Mouse (Mus musculus): ENCODE results near the gene Zfp148.

Zfp148 gene

DNA sequence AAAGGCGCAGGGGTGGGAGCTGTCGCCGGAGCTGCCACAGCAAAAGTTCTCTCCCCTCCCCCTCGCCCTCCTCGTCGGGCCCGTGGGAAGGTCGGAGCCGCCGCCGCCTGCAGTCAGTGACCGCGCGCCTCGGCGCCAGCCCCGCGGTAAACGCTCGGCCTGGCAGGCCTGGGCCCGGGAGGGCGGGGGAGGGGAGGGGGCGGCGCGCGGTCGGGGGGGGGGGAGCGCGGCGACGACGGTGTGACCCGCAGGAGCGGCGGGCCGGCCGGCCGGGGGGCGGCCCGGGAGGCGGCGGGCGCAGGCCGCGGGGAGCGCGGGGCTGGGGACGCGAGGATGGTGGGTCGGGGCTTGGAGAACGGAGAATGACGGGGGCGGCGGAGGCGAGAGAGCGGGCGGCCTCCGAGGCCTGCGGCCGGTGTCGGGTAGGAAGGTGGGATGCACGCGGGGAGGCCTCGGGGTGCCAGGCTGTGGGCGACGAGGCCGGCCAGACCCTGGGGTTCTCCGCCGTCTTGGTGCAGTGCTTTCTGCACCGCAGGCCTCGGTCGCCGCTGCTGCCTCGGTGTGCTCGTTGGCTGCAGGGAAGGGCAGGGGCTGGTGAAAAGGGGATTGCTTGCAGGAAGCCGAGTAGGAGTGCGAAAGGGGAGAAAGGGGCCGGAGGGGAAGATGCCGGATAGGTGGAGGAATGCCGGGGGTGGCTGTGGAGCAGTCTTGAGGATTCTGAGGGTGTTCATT is 412 bp downstream of the Zfp148 start:
- intact Hi-C loops (cut with DNase I) = loop anchor here (5.0 kb wide), 1 partner anchor 44 kb away; no protein-coding TSS in a partner anchor

DNA sequence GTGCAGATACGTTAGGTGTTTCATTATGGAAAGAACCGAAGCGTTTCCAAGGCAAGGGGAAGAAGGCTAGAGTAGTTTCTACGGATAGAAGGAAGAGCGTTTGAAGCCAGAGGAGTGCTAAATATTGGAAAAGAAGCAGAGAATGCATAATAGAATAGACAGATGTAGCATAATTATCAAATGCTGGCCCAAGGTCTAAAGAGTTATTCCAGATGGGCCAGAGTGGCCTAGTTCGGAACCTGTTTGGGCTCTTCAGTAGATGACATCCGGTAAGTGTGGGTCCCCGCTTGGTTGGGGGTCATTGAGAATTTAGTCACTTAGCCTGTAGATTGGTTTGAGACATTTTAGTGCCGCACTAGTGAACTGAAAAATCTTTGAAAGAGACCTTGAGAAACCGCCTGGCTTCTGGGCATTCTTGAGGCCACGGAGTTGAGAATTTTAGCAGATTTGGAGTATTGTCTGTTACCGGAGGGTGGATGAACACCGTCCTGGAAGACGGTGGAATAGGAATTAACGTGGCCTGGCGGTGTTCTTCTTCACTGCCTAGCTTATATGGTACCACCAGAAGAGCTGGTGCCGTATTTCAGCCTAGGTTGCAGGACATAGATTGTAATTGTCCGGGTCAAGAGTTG is 1.1 kb downstream of the Zfp148 start:
- intact Hi-C loops (cut with DNase I) = loop anchor here (5.0 kb wide), 1 partner anchor 44 kb away; no protein-coding TSS in a partner anchor

DNA sequence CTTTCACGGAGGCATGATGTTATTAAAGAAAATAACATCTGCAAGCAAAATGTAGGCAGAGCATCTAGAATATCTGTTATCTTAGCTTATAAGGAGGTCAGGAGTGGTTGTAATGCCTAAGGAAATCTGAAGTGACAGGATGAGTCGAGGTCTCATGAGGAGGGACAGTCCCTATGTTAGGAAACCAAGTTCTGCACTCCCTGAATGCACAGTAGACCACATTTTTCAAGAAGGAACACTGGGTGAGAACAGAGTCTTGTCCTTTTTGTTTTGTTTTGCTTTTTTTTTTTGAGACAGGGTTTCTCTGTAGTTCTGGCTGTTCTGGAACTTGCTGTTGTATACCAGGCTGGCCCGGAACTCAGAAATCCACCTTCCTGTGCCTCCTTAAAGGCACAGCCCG is 1.7 kb downstream of the Zfp148 start:
- intact Hi-C loops (cut with DNase I) = loop anchor here (5.0 kb wide), 1 partner anchor 45 kb away; no protein-coding TSS in a partner anchor

DNA sequence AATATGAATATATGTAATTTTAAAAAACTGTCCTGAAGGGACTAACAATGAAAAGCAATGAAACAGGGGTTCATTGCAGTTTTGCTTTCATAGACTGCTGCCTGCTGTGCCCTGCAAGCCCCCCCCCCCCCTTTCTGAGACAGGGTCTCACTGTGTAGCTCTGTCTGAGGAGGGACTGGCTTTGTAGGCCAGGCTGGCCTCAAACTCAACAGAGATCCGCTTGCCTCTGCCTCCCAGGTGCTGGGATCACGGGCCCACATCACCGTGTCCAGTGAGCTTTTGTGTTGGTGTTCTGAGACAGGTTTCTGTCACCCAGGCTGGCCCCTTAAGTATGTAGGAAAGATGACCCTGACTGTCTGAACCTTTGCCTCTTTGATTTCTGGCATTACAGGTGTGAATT is 2.9 kb downstream of the Zfp148 start:
- intact Hi-C loops (cut with DNase I) = loop anchor here (5.0 kb wide), 1 partner anchor 46 kb away; no protein-coding TSS in a partner anchor

DNA sequence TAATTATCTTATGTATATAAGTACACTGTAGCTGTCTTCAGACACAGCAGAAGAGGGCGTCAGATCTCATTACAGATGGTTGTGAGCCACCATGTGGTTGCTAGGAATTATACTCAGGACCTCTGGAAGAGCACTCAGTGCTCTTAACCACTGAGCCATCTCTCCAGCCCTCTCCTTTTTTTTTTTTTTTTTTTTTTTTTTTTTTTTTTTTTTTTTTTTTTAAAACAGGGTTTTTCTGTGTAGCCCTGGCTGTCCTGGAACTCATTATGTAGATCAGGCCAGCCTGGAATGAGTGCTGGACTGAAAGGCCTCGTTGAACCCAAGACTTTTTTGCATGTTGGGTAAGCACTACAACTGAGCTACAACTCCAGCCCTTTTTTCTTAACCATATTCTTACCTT is 3.4 kb downstream of the Zfp148 start:
- intact Hi-C loops (cut with DNase I) = loop anchor here (5.0 kb wide), 1 partner anchor 47 kb away; no protein-coding TSS in a partner anchor

DNA sequence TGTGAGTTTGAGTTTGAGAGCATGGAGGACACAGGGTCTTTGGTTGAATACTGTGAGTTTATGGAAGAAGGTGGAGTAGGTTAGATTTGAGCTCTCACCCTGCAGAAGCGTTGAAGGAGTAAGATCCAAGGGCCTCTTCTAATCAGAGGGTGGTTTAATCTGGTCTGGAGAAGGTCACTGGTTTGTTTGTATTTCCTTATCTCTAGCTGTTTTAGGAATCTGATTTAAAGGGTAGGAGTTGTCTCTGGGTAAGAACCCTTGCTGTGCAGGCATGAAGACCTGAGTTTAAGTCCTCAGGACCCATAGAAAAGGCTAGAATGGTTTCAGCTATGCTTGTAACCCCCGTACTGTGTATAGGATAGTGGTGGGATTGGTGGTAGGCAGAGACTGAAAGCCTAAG is 6.4 kb downstream of the Zfp148 start:
- intact Hi-C loops (cut with DNase I) = no loop called here

DNA sequence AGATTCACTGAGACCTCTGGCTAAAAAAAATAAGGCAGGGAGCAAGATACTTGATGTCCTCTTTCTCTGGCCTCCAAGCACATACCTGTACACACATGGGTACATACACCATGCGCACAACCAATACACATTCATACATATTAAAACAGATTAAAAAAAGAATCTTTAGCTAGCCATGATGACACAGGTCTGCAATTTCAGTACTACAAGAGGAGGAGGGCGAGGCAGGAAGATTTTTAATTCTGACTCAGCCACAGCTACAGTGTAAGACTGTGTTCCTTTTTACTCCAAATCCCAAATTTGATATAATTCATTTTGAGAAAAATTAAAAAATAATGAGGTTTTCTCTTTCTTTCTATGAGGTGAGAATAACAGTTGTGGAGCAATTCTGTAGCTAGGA is 6.8 kb downstream of the Zfp148 start:
- intact Hi-C loops (cut with DNase I) = no loop called here

DNA sequence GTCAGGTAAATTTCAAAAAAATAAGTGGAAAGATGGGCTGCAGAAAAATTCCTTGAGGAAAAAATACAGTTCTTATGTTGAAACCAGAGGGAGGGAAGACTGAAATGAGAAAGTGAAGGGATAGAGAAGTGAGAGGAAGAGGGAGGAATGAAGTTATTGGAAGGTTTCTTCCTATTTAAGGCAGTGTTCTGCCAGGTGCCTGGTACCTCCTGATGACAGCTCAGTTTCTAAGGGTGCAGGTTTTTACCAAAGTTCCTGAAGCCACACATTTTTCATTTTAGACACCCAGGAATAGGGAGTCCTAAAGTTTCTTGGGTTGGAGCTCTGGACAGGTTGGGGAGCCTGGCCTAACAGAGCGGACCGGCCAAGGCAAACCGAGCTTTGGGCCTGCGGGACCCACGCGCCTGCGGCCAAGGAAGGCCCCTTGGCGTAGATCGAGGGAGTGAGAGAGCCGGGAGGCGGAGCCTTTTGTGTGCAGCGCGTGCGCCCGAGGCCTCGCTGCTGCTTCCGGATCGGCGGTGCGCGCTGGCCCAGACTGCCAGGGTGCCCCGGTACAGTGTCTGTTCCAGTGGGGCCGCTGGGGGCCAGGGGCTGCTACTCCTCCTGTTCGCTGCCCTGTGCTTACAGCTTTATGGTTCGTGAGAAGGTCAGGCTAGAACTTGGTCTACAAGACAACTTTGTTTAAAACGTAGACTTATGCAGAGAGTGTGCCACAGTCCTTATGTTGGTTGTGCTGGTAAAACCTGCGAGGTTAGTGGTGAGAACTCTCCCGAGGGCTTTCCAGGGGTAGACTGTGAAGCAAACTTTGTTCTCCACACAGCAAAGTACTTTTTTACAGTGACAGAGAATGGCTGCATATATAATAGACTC is 19.5 kb downstream of the Zfp148 start:
- intact Hi-C loops (cut with DNase I) = no loop called here

DNA sequence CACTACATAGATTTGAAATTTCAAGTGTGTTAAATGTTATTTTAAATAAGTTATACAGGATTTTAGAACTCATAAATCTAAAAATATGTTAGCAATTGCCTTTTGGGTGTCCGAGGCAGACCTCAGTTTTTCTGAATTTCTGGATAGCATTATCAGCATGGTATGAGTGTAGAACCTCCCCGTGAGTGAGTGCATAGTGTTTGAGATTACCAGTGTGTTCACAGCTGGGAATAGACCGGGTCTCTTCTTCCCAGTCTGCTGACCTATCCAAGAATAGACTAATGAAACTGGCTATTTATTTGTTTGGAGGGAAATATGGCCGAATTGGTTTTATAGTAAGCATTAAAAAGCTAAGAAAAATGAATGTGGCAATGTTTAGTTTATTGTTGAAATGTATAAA is 20.3 kb downstream of the Zfp148 start:
- intact Hi-C loops (cut with DNase I) = no loop called here

DNA sequence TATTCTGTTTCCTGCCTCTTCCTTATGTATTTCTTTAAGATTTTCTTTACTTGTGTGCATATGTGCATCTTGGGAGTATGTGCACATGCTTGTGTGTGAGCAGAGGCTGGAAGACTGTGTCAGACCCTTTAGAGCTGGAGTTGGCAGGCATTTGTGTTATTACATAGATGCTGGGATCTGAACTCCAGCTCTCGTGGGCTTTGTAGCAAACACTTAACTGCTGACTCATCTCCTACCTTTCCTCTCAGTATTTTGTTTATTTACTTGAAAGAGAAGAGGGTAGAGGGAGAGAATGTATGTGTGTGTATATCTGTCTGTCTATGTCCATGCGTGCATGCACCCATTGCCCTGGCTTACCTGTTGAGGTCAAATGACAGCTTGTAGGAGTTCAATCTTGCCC is 22.6 kb downstream of the Zfp148 start:
- intact Hi-C loops (cut with DNase I) = no loop called here

DNA sequence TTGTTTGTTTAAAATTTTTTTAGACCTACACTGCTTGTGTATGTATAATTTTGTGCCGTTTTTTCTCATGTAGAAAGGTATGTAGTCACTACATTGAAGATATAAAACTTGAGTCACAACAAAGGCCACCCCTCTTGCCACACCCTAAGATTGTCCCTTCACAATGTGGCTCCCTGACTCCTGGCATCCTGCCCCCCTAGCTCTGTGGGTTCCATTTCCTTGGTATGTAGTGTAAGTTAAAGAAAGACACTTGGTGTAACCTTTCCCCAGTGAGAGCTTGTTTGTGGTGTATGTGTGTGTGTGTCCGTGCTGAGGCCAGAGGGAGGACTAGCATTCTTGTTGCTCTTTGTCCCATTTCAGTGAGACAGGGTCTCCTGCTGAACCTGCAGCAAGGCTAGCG is 23.4 kb downstream of the Zfp148 start:
- intact Hi-C loops (cut with DNase I) = no loop called here

DNA sequence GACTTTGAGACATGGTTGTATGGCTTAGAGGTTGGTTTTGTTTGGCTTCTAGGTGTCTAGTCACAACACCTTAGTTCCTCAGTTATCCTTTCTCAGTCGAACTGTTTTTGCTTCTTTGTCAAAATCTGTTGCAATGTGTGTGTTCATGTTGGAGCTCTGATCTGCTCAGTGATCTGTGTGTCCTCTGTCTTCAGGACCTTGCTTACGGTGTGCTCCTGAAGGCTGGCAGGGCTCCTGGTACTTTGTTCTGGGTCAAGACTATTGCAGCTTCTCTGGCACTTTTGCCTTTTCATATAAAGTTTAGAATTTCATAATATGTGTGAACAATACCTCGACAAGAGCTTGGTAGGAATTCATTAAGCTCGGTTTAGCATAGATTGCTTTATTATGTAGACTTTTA is 24.9 kb downstream of the Zfp148 start:
- intact Hi-C loops (cut with DNase I) = no loop called here

DNA sequence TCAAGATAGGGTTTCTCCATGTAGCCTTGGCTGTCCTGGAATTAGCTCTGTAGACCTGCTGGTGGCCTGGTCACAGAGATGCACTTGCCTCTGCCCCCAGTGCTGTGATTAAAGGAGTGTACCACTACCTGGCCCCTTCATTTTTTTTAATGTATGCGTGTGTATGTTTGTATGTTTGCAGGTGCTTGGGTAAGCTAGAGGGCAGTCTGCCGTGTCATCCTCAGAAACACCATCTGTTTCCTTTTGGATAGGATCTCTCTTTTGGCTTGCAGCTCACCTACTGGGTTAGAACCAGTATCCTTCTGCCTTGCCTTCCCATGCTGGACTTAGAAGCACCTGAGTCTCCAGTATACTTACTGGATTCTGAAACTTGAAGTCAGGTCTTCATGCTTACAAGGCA is 29.5 kb downstream of the Zfp148 start:
- intact Hi-C loops (cut with DNase I) = no loop called here

DNA sequence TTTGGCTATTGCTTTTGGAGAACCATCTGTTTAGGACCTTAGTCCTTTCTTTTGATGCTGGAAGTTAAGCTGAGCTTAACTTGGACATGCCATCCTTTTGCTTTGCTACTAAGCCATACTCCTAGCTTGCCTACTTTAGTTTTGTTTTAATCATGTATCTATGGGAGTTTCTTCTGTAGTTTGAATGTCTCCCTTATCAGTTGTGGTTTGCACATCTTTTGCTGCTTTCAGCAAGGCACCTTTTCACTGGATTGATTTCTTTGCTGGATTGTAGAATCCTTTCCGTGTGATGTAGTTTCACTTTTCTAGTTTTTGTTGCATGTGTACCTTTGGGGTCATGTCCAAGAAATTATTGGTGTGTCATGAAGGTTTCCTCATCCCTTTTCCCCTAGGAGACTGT is 30.0 kb downstream of the Zfp148 start:
- intact Hi-C loops (cut with DNase I) = no loop called here

DNA sequence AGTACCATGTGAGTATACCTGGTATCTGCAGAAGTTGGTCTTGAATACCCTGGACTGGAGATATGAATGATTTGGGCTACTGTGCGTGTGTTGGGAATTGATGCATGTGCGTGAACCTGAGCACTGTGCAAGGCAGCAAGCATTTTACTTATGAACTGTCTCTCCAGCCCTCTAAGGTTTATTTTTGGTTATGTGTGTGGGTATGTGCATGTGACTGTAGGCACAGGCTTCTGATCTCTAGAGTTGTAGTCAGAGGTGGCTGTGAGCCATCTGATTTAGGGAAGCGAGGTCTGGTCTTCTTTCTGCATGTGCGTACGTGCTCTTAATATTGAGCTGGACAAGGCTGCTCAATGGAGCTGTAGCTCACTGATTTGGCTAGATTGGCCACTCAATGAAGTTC is 33.6 kb downstream of the Zfp148 start:
- intact Hi-C loops (cut with DNase I) = no loop called here

DNA sequence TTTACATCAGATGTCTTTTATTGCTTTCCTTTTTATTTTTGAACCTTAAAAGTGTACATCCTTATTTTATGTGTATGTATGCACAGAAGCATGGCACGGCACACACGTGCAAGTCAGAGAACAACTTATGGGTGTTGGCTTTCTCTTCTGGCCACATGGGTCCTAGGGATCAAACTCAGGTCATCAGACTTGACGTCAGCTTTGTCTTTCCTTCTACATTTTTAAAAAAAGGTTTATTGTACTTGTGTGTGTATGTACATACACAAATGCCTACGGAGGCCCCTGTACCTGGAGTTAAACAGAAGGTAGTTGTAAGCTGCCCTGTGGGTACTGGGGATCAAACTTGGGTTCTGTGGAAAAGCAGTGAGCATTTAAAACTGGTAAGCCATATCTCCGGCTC is 35.0 kb downstream of the Zfp148 start:
- intact Hi-C loops (cut with DNase I) = no loop called here

DNA sequence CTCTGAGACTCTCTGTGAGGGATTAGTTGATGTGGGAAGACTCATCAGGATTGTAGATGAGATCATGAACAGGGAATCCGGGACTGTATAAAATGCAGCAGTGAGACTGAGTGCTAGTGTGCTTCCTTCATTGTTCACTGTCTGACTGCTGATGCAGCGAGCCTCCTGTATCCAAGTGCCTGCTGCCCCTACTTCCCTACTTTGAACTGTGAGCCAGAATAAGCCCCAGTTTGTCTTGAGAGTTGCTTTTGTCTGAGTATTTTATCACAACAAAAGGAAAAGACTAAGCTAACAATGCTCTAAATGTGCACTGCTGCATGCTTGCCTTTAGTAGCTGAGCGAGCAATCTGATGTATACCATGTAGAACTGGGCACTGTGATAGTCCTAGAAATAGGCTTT is 47.7 kb downstream of the Zfp148 start:
- intact Hi-C loops (cut with DNase I) = no loop called here

DNA sequence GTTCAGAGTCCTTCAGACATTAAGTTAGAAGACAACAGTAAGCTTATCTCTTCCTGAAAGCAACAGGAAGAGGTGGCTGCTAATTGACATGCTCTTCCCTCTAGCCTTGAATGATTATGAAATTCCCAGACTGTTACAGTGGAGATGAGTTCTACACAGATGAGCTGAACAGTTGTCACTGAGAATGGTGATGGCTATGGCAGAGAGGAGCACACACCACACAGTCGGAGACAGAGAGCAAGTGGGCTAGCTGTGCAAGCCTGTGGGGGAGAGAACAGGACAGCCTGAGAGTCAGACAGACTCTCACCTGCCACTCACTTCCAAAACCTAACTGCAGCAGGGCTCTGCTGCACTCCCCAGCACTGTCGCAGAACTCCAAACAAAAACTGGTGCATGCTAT is 51.0 kb downstream of the Zfp148 start:
- intact Hi-C loops (cut with DNase I) = no loop called here

DNA sequence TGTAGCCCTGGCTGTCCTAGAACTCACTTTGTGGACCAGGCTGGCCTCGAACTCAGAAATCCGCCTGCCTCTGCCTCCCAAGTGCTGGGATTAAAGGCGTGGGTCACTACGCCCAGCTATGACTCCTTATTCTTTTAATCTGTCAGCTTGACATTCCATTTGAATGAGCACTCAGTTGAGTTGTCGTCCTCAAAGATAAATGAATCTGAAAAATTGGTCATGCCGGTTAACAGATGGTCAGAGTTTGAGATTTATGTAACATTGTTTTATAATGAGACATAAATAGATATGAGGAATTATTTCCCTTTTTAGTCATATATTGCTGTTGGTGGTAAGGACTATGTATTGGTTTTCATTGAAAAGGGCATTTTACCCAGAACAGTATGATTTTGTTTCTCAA is 60.4 kb downstream of the Zfp148 start:
- intact Hi-C loops (cut with DNase I) = no loop called here

DNA sequence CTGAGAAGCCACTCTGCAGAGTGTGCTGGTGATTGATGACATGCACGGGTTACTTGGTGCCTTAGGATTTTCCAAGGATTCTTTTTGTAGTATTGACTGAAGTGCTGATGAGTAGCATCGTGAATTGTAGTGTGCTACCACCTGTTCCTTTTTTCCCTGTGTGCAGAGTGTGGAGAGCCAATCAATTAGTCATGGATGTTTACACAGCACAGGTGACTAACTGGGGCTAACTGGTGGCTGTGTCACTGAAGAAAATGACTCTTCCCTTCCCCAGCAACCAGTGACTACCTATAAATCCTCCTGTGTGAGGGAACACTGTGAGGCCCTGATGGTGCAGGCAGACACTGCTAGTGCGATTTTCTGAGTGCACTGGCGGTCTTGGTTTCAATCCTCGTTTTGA is 66.2 kb downstream of the Zfp148 start:
- intact Hi-C loops (cut with DNase I) = no loop called here

DNA sequence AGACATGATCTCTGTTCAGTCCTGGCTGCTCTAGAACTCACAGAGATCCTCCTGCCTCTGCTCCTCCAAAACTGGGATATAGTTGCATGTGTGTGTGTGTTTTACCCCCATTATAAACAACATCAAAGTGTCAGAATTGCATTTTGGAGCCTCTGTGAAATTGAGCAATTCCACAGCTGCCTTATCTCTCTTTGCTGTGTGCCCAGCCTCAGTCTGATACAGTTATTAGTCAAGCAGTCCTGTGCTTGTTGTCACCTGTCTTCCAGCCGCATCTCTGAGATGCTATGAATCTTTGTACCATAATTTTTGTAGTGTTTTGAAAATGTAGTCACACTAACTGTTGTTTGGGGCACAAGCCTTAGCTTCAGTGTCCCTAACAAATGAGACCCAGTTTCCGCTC is 73.2 kb downstream of the Zfp148 start:
- intact Hi-C loops (cut with DNase I) = no loop called here

DNA sequence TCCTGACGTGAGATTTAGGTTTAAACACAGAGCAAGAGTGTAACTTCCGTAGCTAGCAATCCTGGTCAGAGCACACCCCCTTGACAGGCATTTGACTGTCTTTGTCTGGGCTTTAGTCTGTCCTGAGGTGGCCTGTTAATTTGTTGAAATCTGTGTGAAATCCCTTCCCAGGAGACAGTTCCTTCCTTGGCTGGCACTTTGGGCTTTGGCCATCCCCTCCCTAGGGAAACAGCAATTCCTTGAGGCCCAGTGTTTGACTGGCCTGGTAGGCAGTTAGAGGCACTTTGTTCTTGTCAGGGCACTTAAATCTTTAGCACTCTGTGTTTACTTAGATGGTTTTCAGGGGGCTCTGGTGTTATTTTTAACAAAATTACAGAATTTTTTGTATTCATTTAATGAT is 73.7 kb downstream of the Zfp148 start:
- intact Hi-C loops (cut with DNase I) = no loop called here
